Mouse (Mus musculus) heart, embryonic 11.5 days (tissue): ENCODE measurements around the gene Nol8. TPM values are rescaled to one million over a fixed set of nuclear protein-coding genes. Genes with fewer than 3 reads are reported as not detected.

ENCODE experiments used
- ATAC-seq: fragments of 200-750 bp; cut with Nextera tagmentation; replicated peaks from 2 replicates; pipeline ENCODE4 v1.8.0; 2017; ENCODE audit warnings: moderate library complexity; ENCODE audit not compliant: insufficient number of reproducible peaks, low FRiP score, low TSS enrichment
- H3K27ac ChIP-seq: fragments of 300-500 bp; sonication (generic); 2 replicates; pipeline ENCODE4 v1.5.1; 2014; ENCODE audit warnings: mild to moderate bottlenecking, low read depth, low read length
- H3K27me3 ChIP-seq: fragments of 300-500 bp; sonication (generic); 2 replicates; pipeline ENCODE4 v1.6.1; 2014; ENCODE audit warnings: mild to moderate bottlenecking, low read length, mixed read lengths; ENCODE audit not compliant: control insufficient read depth, insufficient read depth
- H3K36me3 ChIP-seq: fragments of 300-500 bp; sonication (generic); 2 replicates; pipeline ENCODE4 v1.6.1; 2014; ENCODE audit warnings: mild to moderate bottlenecking, low read length, moderate library complexity, mixed read lengths; ENCODE audit not compliant: control insufficient read depth, insufficient read depth
- H3K4me1 ChIP-seq: fragments of 300-500 bp; sonication (generic); 2 replicates; pipeline ENCODE4 v1.6.1; 2014; ENCODE audit warnings: low read length; ENCODE audit not compliant: control insufficient read depth, insufficient read depth
- H3K4me2 ChIP-seq: fragments of 300-500 bp; sonication (generic); 2 replicates; pipeline ENCODE4 v1.6.1; 2014; ENCODE audit warnings: mild to moderate bottlenecking, moderate library complexity
- H3K4me3 ChIP-seq: fragments of 300-500 bp; sonication (generic); 2 replicates; pipeline ENCODE4 v1.5.1; 2014; ENCODE audit warnings: low read depth, low read length
- H3K9ac ChIP-seq: fragments of 300-500 bp; sonication (generic); 2 replicates; pipeline ENCODE4 v1.6.1; 2014; ENCODE audit warnings: mild to moderate bottlenecking, low read depth, low read length, moderate library complexity
- H3K9me3 ChIP-seq: fragments of 300-500 bp; sonication (generic); replicated peaks from 2 replicates; pipeline ENCODE4 v1.6.1; 2016; ENCODE audit warnings: low read length; ENCODE audit not compliant: control insufficient read depth
- WGBS: fragments of 180-500 bp; shearing (Covaris S2); extraction: QIAGEN DNeasy Blood & Tissue Kit; methylation state at CpG from one replicate; pipeline ENCODE4 v1.1.7; 2014; ENCODE audit not compliant: insufficient replicate concordance; 5-methylcytosine and 5-hydroxymethylcytosine counted together
- polyA plus RNA-seq: library from polyadenylated mRNA; unstranded; fragments of >200 nt; fragmentation: Nextera tagmentation; extraction: Ambion mirVana; gene quantifications from 2 replicates; pipeline ENCODE4 v1.2.1, GENCODE M21; 2014

Nol8 gene
- polyA plus RNA-seq, result 12.6 and 17.1 TPM in 2 replicates

DNA sequence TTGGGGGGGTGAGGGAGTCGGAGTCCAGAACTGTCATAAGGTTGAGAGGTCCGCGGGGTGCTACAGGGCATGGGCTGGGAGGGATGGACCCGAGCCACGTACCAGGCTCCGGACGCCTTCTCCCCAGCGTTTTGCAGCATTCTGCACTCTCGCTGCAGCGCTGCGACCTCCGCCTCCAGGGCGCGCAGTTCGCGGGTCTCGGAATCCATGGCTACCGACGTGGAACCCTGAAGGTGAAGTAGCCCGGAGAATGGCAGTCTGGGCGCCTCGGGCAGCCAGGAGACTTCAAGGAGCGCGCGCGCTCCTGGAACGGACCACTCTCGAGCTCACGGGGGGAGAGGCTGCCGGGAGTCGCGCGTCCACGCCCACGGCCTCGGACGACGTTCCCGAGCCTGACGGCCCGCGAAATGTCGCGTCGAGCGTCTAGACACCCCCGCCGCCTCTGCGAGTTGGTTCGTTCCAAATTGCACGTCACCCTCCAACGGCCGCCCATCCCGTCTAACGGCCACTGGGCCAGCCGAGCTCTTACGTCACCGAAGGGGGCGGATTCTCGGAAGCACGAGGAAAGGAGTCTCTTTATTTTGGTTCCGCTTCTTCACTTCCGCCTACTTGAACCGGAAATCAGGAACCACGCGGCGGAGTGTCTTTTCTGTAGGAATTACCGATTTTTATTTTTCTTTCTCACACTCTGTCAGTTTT is at the start of gene Nol8, which contains the start of gene Cenpp:
Gene Nol8 (plus strand): TSS at position 598 of the 699 bp plus-strand sequence.
Gene Cenpp (minus strand): TSS at position 305 of the 699 bp plus-strand sequence.
- Histone ChIP-seq H3K9ac (peak within 1 kb of the TSS; percentile 77), H3K27ac (peak within 1 kb of the TSS; percentile 81)
- under 1% methylated on average over 67 of the region's 68 CpGs for WGBS

DNA sequence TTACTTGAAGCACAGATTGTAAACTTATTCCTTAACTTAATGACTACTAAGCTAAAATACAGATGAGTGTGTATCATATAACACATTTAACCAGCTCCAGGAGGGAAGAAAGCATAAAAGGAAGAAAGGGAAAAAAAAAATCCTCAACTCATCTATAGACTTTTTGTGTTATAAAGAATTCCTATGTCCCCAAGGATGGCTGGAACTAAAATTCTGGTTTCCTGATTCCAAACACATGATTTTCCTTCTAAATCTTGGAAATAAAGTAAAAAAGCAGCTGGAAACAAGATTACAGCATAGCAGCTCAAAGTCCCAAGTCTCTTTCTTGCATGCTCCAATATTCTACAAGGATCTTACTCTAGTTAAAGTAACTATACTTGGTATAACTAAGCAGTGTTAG is 49.3 kb upstream of the Nol8 start:
- Histone ChIP-seq H3K27me3 (no peaks in the 10 kb centered on the region), H3K9ac (no peak overlapping the region), H3K4me2 (no peak overlapping the region), H3K4me1 (no peaks in the 10 kb centered on the region), H3K36me3 (no peaks in the 10 kb centered on the region), H3K9me3 (no peaks in the 10 kb centered on the region), H3K27ac (no peak overlapping the region), H3K4me3 (no peak overlapping the region)
- no peak for ATAC-seq

More for the DNA sequence above, at the start of gene Nol8, which contains the start of gene Cenpp:
- no peaks in the 10 kb centered on the region for H3K27me3 ChIP-seq
- ATAC-seq, result peak; percentile 96
- no peaks in the 10 kb centered on the region for H3K4me1 ChIP-seq
- H3K4me3 ChIP-seq, result peak within 1 kb of the TSS; percentile 87
- H3K36me3 ChIP-seq, result peaks cover 4% of the 10 kb centered on the region; the same call in 1 of the 2 replicates
- H3K4me2 ChIP-seq, result peak within 1 kb of the TSS; percentile 83
- no peaks in the 10 kb centered on the region for H3K9me3 ChIP-seq

DNA sequence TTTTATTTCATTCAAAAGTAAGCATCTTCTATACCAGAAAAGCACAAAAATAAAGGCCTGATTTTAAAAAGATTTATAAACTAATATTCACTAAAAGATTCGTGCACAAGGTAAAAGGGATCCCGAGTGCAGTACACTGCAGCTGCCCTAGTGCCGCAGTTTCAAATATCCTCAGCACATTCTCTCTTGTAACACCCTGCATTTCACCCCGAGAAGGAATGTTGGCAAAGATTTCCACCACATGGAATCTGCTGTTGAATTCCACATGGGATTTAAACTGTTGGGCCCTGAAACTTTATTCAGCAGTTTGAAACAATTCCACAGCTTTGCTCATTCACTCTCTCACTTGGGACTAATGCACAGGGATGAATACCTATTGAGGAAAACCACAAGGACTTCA is 45.2 kb upstream of the Nol8 start, which contains the start of gene Ogn:
Gene Ogn (plus strand): TSS at position 333 of the 400 bp plus-strand sequence.
- H3K4me1 ChIP-seq, result no peaks in the 10 kb centered on the region
- H3K36me3 ChIP-seq, result no peaks in the 10 kb centered on the region
- 68% methylated on average over 4 of the region's 4 CpGs for WGBS
- no peak within 1 kb of the TSS for H3K9ac ChIP-seq
- ATAC-seq, result no peak
- no peak within 1 kb of the TSS for H3K4me3 ChIP-seq
- peak within 1 kb of the TSS; percentile 16; the same call in 1 of the 2 replicates for H3K4me2 ChIP-seq
- no peaks in the 10 kb centered on the region for H3K9me3 ChIP-seq
- H3K27me3 ChIP-seq, result no peaks in the 10 kb centered on the region
- no peak within 1 kb of the TSS for H3K27ac ChIP-seq

DNA sequence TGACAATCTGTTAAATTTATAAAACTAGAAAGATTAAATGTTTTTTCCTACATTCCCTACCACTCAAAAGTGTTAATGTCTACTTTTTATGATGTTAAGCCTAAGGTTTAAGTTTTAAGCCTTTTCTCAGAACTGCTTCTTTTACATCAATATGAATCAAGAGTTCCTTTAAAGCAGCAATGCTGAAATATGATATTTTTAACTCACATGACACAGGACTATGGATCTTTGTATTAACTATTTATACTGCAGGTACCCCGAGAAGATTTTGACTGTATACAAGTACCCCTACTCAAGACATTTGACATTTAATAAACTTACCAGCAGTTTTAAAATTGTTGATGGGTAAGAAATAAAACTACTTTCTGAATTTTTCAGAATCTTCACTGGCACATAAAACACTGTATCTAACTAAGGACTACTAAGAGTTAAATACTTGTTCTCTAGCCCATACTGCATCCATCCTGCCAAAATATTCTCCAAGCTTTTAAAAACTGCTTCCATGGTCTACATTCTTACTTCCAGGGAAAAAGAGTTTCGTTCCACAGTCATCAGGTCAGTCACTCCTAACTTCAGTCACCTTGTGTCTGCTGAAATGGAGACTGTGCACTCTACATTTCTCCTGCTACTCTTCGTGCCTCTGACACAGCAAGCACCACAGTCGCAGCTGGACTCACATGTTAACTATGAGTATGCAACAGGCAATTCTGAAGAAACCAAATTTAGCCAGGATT is 44.1 kb upstream of the Nol8 start:
- no peak for ATAC-seq
- no peak overlapping the region for H3K4me3 ChIP-seq
- WGBS, result 73% methylated on average over 4 of the region's 4 CpGs
- no peaks in the 10 kb centered on the region for H3K36me3 ChIP-seq
- H3K4me2 ChIP-seq, result no peak overlapping the region
- no peak overlapping the region for H3K27ac ChIP-seq
- H3K27me3 ChIP-seq, result no peaks in the 10 kb centered on the region
- no peak overlapping the region for H3K9ac ChIP-seq
- H3K9me3 ChIP-seq, result no peaks in the 10 kb centered on the region
- H3K4me1 ChIP-seq, result no peaks in the 10 kb centered on the region

DNA sequence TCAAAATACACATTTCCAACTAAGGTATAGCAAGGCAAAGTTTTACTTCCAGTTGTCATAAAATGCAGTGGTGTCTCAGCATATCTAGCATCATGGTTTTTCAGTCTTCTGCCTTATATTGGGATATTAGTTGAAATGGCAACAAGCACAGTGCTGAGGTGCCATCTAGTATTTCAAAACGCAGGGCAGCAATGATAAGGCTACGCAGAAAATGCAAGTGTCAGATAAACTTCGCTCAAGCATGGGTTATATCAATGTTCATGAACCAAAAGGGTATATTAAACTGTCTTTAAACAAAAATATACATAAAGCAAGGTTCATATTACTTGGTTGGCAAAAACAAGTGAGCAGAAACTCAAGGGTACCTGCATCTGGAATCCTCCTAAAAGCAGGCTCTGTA is 35.9 kb upstream of the Nol8 start:
- Histone ChIP-seq H3K9me3 (no peaks in the 10 kb centered on the region), H3K27ac (no peak overlapping the region), H3K27me3 (no peaks in the 10 kb centered on the region), H3K4me3 (no peak overlapping the region), H3K4me1 (no peaks in the 10 kb centered on the region), H3K9ac (no peak overlapping the region), H3K4me2 (no peak overlapping the region), H3K36me3 (no peaks in the 10 kb centered on the region)
- WGBS, result 82% methylated on average over 3 of the region's 3 CpGs
- ATAC-seq, result no peak

DNA sequence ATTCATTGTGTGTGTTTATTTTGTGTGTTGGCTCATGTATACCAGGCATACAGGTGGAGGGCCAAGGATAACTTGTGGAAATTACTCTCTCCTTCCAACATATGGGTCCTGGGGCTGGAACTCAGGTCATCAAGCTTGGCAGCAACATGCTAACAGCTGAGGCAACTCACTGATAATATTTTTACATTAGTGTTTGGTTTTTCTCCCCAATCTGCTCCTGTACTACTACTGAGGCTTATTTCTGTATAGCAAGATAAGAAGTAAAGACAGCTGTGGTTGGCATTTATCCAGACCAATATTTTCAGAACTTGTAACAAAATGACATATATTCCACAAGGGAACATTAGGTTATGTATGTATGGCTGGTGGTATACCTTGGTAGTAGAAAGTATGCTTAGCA is 34.5 kb upstream of the Nol8 start:
- no peak overlapping the region for H3K27ac ChIP-seq
- H3K4me3 ChIP-seq, result no peak overlapping the region
- no peak overlapping the region for H3K4me2 ChIP-seq
- no peaks in the 10 kb centered on the region for H3K27me3 ChIP-seq
- H3K4me1 ChIP-seq, result no peaks in the 10 kb centered on the region
- no peaks in the 10 kb centered on the region for H3K36me3 ChIP-seq
- no peaks in the 10 kb centered on the region for H3K9me3 ChIP-seq
- no peak for ATAC-seq
- no peak overlapping the region for H3K9ac ChIP-seq

DNA sequence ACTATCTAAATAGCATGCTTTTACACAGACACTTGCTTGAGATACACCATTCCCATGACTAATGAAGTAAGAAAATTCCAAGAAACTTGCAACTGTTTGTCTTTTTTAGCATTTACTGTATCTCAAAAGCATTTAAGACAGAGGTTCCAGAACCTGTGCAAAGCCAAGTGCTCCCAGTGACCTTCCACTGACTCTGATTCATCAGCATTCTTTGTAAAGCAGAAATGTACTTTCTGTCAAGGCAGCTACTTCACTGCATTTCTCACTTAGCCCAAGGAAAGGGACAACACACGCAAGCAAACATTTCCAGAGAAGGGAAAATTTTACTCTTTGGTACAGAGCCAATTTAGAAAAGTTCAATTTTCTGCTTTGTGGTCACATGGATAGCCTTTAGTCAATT is 29.7 kb upstream of the Nol8 start:
- 82% methylated on average over 1 of the region's 1 CpGs for WGBS
- H3K4me2 ChIP-seq, result no peak overlapping the region
- no peaks in the 10 kb centered on the region for H3K36me3 ChIP-seq
- no peak overlapping the region for H3K9ac ChIP-seq
- ATAC-seq, result no peak
- no peak overlapping the region for H3K4me3 ChIP-seq
- no peak overlapping the region for H3K27ac ChIP-seq
- no peaks in the 10 kb centered on the region for H3K4me1 ChIP-seq
- no peaks in the 10 kb centered on the region for H3K27me3 ChIP-seq
- H3K9me3 ChIP-seq, result no peaks in the 10 kb centered on the region

DNA sequence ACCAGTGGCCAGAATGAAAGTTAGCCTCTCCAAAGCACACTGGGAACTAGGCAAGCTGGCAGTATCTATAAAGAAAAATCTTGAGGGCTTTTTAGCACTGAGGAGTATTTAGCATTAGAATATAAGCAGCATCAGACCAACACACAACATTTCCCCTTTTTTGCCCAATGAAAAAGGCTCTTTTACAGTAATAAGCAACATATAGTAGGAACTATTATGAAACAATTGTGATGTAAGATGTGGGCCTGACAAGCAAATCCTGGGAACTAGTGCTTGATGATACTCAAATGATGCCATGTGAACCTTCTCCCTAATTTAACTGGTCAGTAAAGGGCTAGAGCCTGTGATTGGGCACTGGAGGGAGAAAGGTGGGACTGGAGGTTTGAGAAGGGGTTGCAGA is 24.7 kb upstream of the Nol8 start:
- Histone ChIP-seq H3K4me1 (no peaks in the 10 kb centered on the region), H3K27ac (no peak overlapping the region), H3K4me3 (no peak overlapping the region), H3K9ac (no peak overlapping the region), H3K4me2 (no peak overlapping the region), H3K36me3 (no peaks in the 10 kb centered on the region), H3K9me3 (no peaks in the 10 kb centered on the region), H3K27me3 (no peaks in the 10 kb centered on the region)
- no peak for ATAC-seq

DNA sequence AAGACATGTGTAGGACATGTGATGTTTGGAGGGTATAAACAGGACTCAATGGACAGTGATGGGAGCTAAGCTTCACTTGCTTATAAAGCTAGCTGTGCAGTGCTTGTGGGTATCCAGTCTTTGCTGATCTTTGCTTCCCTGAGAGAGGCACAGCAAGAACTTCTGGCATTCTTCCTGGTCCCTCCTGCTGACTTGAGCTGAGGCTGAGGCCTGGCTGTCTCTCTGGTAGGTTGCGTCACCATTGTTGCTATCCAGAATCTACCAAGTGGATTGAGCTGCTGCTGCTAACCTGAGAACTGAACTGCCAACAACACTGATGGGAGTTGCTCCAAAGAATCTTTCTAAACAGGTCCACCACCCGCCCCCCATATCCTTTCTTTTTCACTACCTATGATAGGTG is 23.8 kb upstream of the Nol8 start:
- no peak overlapping the region for H3K9ac ChIP-seq
- H3K4me1 ChIP-seq, result no peaks in the 10 kb centered on the region
- H3K36me3 ChIP-seq, result no peaks in the 10 kb centered on the region
- H3K9me3 ChIP-seq, result no peaks in the 10 kb centered on the region
- H3K27me3 ChIP-seq, result no peaks in the 10 kb centered on the region
- ATAC-seq, result no peak
- H3K4me3 ChIP-seq, result no peak overlapping the region
- H3K4me2 ChIP-seq, result no peak overlapping the region
- WGBS, result 83% methylated on average over 2 of the region's 2 CpGs
- H3K27ac ChIP-seq, result no peak overlapping the region
